Mouse (Mus musculus) neutrophil, adult 5-6 weeks (primary cell): ENCODE data around the gene Fam217a. TPM values are rescaled to one million over a fixed set of nuclear protein-coding genes. Genes with fewer than 3 reads are reported as not detected.
A peak's percentile ranks its signal among the peaks of the same experiment; 100 is the strongest.
"Not testable (repeated sequence)": the region's sequence is repeated elsewhere in the genome, so short reads cannot be mapped to it uniquely, and the experiment has no call there.

Experiments used
- ATAC-seq: fragments of 151-379, 151-347 bp; 2 replicates; pipeline ENCODE4 v1.8.0; 2017; ENCODE audit warnings: mild to moderate bottlenecking, moderate TSS enrichment; ENCODE audit not compliant: insufficient number of reproducible peaks, poor library complexity, low FRiP score, severe bottlenecking; ENCODE audit errors: extremely low read depth
- total RNA-seq: library from RNA; stranded (forward); fragments of 200-1000 nt; gene quantifications from 2 replicates; pipeline ENCODE4 v1.2.3, GENCODE M21; 2017

Fam217a gene
- total RNA-seq, 1 experiment from 2014 or later: not detected

DNA sequence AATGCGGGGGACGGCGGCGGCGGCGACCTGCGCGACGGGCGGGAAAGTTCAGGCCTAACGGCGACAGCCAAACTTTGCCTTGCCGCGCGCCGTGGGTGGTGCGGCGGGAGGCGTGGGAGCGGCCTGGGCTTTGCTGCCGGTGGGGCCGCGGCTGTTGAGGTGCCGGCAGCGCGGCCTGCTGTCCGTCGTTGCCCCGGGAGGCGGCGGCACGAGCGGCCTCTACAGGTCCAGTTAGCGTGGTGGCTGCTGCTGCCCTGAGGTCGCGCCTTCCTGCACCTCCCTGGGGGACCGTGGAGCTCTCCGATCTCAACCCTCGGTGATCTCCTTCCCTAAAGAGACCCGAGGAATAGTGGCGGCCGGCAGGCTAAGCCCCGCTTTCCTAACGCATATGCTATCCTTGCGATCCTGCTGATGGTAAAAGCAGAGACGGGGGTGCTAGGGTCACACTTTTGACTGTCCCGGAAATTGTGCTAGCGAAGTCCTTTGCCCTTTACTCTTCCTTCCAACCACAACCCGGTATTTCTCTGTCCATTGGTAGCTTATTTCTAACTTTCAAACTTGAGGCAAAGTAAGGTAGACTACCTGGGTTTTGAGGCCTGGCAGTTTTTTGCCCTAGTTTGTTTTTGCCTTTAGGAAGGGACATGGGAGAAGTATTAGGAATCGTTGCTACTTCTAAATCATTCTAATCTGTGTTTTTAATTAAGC, 48.2 kb downstream of the Fam217a start:
- peak; percentile 30; the same call in 1 of the 2 replicates for ATAC-seq

DNA sequence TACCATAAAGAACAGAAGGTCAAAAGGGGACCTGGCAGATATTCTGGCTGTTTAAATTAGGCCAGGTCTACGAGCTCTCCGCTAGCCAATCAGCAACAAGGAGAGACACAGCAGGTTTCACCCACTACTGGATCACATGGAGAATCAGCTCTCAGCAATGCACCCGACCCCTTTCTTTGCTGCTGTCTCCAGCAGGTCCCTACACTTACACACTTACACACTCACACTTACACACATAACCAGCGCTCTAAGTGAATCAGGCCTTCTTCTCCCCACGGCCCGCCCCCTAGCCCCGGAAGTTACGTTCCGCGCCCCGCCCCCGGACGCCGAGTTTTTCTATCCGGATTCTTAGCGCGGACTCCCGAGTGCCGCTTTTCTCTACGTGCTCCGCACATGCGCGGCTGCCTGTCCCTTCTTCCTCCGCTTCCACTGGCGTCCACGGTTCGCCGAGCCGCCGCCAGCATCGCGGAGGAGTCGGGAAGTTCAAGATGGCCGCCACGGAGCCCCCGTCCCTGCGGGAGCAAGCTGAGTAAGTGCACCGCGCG, 48.9 kb downstream of the Fam217a start, which contains the start of gene Prpf4b:
TSS of gene Prpf4b (plus strand) at position 137 of the 545 bp plus-strand sequence.
- peak; percentile 71 for ATAC-seq

DNA sequence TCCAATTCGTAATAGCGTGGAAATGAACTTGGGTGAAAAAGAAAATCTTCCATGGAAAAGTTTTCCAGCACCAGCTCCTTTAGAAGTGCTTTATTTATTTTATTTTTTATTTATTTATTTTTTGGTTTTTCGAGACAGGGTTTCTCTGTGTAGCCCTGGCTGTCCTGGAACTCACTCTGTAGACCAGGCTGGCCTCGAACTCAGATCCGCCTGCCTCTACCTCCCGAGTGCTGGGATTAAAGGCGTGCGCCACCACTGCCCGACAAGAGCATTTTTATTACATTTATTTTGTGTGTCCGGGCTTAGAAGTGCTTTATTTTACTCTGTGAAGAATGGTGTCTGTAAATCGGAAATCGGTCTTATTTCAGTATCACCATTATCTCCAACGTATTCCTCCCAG, 49.4 kb downstream of the Fam217a start:
- ATAC-seq: not testable (repeated sequence)

DNA sequence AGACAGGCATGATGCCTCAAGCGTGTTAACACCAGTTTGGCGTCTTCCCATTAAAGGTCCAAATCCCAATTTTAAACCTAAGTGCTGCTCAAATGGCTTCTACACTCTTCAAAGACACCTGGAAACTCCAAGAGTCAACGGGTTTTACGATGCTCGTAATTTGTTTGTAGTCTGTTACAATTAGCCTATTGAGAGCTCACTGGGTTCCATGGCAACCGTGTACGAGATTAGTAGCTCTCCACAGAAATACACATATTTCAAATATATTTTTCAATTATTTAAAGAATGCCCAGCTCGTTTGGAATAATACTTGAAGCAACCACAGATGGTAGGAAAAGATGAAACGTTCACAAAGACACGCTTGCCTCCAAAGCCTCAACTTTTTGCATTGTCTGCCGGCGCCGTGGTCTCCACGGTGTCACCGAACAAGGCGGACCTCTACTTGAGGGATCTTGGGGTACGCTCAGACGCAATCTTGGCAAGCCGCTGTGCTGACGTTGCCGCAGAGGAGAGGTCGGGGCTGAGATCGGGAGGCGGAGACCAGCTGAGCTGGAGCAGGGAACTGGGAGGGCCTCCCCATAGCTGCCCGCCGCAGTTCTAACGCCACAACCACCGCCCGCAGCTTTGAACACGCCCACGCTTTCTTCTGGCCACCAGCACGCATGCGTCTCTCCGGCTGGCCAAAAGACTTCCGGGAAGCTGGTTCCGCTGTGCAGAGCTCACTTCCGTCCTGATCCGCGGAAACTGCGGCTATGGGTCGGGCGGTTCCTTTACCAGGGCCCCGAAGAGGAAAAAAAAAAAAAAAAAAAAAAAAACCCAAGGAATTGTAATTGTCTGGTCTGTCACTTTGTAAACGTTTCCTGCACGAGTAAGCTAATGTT, 50.1 kb downstream of the Fam217a start:
- peak; percentile 89 for ATAC-seq

DNA sequence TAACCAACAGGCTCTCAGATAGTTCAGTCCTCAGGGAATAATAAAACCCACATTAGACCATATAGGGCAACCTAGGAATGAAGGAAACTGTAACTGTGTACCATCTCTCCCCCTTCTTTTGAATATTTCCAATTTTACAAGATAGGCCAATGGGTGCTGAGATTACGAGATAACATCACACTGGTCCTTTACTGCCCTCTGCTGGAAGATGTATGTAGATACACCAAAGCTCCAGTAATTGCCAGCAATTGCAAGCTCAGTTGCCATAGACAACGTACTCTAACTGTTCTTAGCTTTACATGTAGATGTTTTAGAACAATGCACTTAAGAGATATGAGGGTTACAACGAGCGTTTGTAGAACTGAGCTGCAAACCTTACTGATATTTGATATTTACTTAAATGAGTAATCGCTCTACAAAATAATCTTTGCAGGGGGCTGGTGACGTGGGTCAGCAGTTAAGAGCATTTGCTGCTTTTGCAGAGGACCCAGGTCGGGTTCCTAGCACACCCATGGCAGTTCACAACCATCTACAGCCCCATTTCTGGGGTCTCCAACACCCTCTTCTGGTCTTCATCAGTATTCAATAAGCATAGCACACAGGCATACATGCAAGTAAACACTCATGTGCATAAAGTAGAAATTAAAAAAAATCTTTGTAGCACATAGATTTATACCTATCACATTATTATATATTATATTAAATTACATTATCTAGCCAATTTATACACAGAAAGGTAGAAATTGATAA, 59.5 kb downstream of the Fam217a start:
- peak; percentile 91 for ATAC-seq

DNA sequence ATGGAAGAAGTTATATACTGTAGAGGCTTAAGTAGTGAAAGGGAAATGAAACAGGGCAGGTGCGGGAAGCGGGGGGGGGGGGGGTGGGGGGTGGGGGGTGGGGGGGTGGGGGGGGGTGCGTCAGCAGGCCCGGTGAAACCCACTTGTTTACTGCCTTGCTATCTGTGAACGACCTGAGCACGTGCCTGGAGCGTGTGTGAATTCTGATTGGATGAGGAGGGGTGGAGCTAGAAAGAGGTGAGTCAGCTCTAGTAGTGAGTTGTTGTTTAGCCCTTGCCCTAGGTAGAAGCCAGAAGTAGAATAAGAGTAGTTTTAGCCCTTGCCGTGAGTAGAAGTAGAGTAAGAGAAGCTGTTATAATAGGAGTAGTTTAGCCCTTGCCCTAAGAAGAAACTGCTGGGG, 62.9 kb downstream of the Fam217a start:
- peak; percentile 73 for ATAC-seq

Other genes with a start within 250 kb of the Fam217a start
- not detected in 2 replicates for gene Fam50b, start 189.5 kb downstream of the Fam217a start, total RNA-seq
- gene Prpf4b, start 49.0 kb downstream of the Fam217a start, total RNA-seq: 201 and 203 TPM in 2 replicates
- gene 4933417A18Rik, start 99 bp upstream of the Fam217a start, total RNA-seq: not detected in 2 replicates
- gene Eci3, start 39.5 kb upstream of the Fam217a start, total RNA-seq: not detected in 2 replicates
- 16.1 and 24.4 TPM in 2 replicates for gene Eci2, start 102.8 kb upstream of the Fam217a start, total RNA-seq